Mouse (Mus musculus) stomach, postnatal 0 days (tissue): ENCODE data around the gene Syne3. TPM values are rescaled to one million over a fixed set of nuclear protein-coding genes. Genes with fewer than 3 reads are reported as not detected.

Experiments
- ATAC-seq: fragments of 200-750 bp; cut with Nextera tagmentation; 2 replicates; pipeline ENCODE4 v1.8.0; 2017; ENCODE audit not compliant: low FRiP score, low TSS enrichment
- DNase-seq: peaks from one replicate; pipeline ENCODE4 v3.0.0-alpha.2; 2016; ENCODE audit warnings: low spot score
- H3K27ac ChIP-seq: fragments of 300-500 bp; sonication (generic); replicated peaks from 2 replicates; pipeline ENCODE4 v1.5.1; 2014; ENCODE audit warnings: mild to moderate bottlenecking, control low read depth
- H3K27me3 ChIP-seq: fragments of 300-500 bp; sonication (generic); 2 replicates; pipeline ENCODE4 v1.6.1; 2014; ENCODE audit warnings: low read length; ENCODE audit not compliant: control insufficient read depth, insufficient read depth
- H3K36me3 ChIP-seq: fragments of 300-500 bp; sonication (generic); 2 replicates; pipeline ENCODE4 v1.6.1; 2014; ENCODE audit warnings: low read length, mixed read lengths; ENCODE audit not compliant: control insufficient read depth, insufficient read depth
- H3K4me1 ChIP-seq: fragments of 300-500 bp; sonication (generic); replicated peaks from 2 replicates; pipeline ENCODE4 v1.6.1; 2014; ENCODE audit warnings: antibody characterized with exemption; ENCODE audit not compliant: control insufficient read depth, insufficient read depth
- H3K4me2 ChIP-seq: fragments of 300-500 bp; sonication (generic); replicated peaks from 2 replicates; pipeline ENCODE4 v1.6.1; 2014; ENCODE audit warnings: low read depth, mild to moderate bottlenecking, control low read depth, moderate library complexity
- H3K4me3 ChIP-seq: fragments of 300-500 bp; sonication (generic); 2 replicates; pipeline ENCODE4 v1.5.1; 2014; ENCODE audit warnings: low read depth, low read length, control low read depth
- H3K9ac ChIP-seq: fragments of 300-500 bp; sonication (generic); 2 replicates; pipeline ENCODE4 v1.6.1; 2014; ENCODE audit warnings: mild to moderate bottlenecking, low read length, control low read depth, mixed read lengths
- H3K9me3 ChIP-seq: fragments of 300-500 bp; sonication (generic); 2 replicates; pipeline ENCODE4 v1.6.1; 2016; ENCODE audit warnings: low read length; ENCODE audit not compliant: control insufficient read depth
- CTCF ChIP-seq: IDR thresholded peaks from 2 replicates; pipeline ENCODE4 v1.5.1; 2016; ENCODE audit warnings: antibody characterized with exemption, low read depth, mild to moderate bottlenecking, moderate library complexity
- EP300 ChIP-seq: optimal IDR thresholded peaks from 2 replicates; pipeline ENCODE3; 2016; ENCODE audit warnings: antibody characterized with exemption
- WGBS: fragments of 180-500 bp; shearing (Covaris S2); extraction: QIAGEN DNeasy Blood & Tissue Kit; methylation state at CpG from one replicate; pipeline ENCODE4 v1.1.7; 2014; 5-methylcytosine and 5-hydroxymethylcytosine counted together
- polyA plus RNA-seq: library from polyadenylated mRNA; unstranded; fragments of >200 nt; fragmentation: Nextera tagmentation; extraction: Ambion mirVana; gene quantifications from 2 replicates; pipeline ENCODE4 v1.2.1, GENCODE M21; 2015

Gene Syne3
- polyA plus RNA-seq = 0.62 and 0.72 TPM in 2 replicates

GRCm38 (mm10) chr12:105009370-105010212, at the start of gene Syne3:
Syne3 (minus strand) TSS chr12:105009809.
- H3K4me2 ChIP-seq = peak within 1 kb of the TSS; percentile 87
- under 1% methylated on average over 61 of the region's 66 CpGs for WGBS

GRCm38 (mm10) chr12:105055308-105055707, 45.7 kb upstream of the Syne3 start:
- no peaks in the 10 kb centered on the region for H3K36me3 ChIP-seq
- no peak overlapping the region for H3K9ac ChIP-seq
- no peak for DNase-seq
- no peak overlapping the region for H3K4me2 ChIP-seq
- H3K27ac ChIP-seq = no peak overlapping the region
- H3K4me1 ChIP-seq = no peaks in the 10 kb centered on the region
- TF ChIP-seq EP300 (no peak), CTCF (no peak)
- WGBS = 76% methylated on average over 6 of the region's 6 CpGs
- no peak for ATAC-seq
- no peaks in the 10 kb centered on the region for H3K27me3 ChIP-seq
- H3K9me3 ChIP-seq = no peaks in the 10 kb centered on the region
- H3K4me3 ChIP-seq = no peak overlapping the region

More at GRCm38 (mm10) chr12:105009370-105010212, at the start of gene Syne3:
- TF ChIP-seq CTCF (no peak; the same call in 1 of the 2 replicates), EP300 (no peak)
- H3K4me3 ChIP-seq = peak within 1 kb of the TSS; percentile 68
- peaks cover 2% of the 10 kb centered on the region; the same call in 1 of the 2 replicates for H3K27me3 ChIP-seq
- H3K9me3 ChIP-seq = no peaks in the 10 kb centered on the region
- no peaks in the 10 kb centered on the region for H3K36me3 ChIP-seq
- H3K9ac ChIP-seq = peak within 1 kb of the TSS; percentile 64
- peaks cover 3% of the 10 kb centered on the region; the same call in 1 of the 2 replicates for H3K4me1 ChIP-seq
- H3K27ac ChIP-seq = peak within 1 kb of the TSS; percentile 58; the same call in 1 of the 2 replicates
- DNase-seq (peak; percentile 77), ATAC-seq (peak; percentile 83)

- TF ChIP-seq CTCF = no peak
- TF ChIP-seq EP300 = no peak
- no peak for DNase-seq
- H3K27me3 ChIP-seq = no peaks in the 10 kb centered on the region
- no peak overlapping the region for H3K9ac ChIP-seq
- 93% methylated on average over 15 of the region's 15 CpGs for WGBS
- no peak overlapping the region for H3K4me3 ChIP-seq
- H3K9me3 ChIP-seq = no peaks in the 10 kb centered on the region
- H3K4me1 ChIP-seq = no peaks in the 10 kb centered on the region
- no peak overlapping the region for H3K27ac ChIP-seq
- H3K4me2 ChIP-seq = no peak overlapping the region
- no peak for ATAC-seq
- no peaks in the 10 kb centered on the region for H3K36me3 ChIP-seq
Observed at GRCm38 (mm10) chr12:105054041-105054440, 44.4 kb upstream of the Syne3 start.

- ATAC-seq = no peak
- Histone ChIP-seq H3K36me3 (no peaks in the 10 kb centered on the region), H3K4me2 (no peak overlapping the region), H3K4me1 (no peaks in the 10 kb centered on the region), H3K27me3 (no peaks in the 10 kb centered on the region), H3K9me3 (no peaks in the 10 kb centered on the region), H3K27ac (no peak overlapping the region), H3K4me3 (no peak overlapping the region), H3K9ac (no peak overlapping the region)
- TF ChIP-seq EP300 (no peak), CTCF (peak; percentile 79)
- 11% methylated on average over 4 of the region's 4 CpGs for WGBS
- peak; percentile 69 for DNase-seq
Observed at GRCm38 (mm10) chr12:105050898-105051297, 41.3 kb upstream of the Syne3 start.

GRCm38 (mm10) chr12:105049813-105050212, 40.2 kb upstream of the Syne3 start:
- no peak overlapping the region for H3K27ac ChIP-seq
- TF ChIP-seq EP300 = no peak
- no peaks in the 10 kb centered on the region for H3K9me3 ChIP-seq
- H3K4me3 ChIP-seq = no peak overlapping the region
- ATAC-seq (no peak), DNase-seq (no peak)
- H3K27me3 ChIP-seq = no peaks in the 10 kb centered on the region
- WGBS = 79% methylated on average over 12 of the region's 12 CpGs
- H3K9ac ChIP-seq = no peak overlapping the region
- no peaks in the 10 kb centered on the region for H3K36me3 ChIP-seq
- no peak overlapping the region for H3K4me2 ChIP-seq
- no peaks in the 10 kb centered on the region for H3K4me1 ChIP-seq

- WGBS = 71% methylated on average over 17 of the region's 17 CpGs
- ATAC-seq = no peak
- no peaks in the 10 kb centered on the region for H3K36me3 ChIP-seq
- no peak overlapping the region for H3K9ac ChIP-seq
- H3K4me1 ChIP-seq = no peaks in the 10 kb centered on the region
- H3K9me3 ChIP-seq = no peaks in the 10 kb centered on the region
- H3K4me3 ChIP-seq = no peak overlapping the region
- TF ChIP-seq CTCF = no peak
- TF ChIP-seq EP300 = no peak
- no peak for DNase-seq
- no peaks in the 10 kb centered on the region for H3K27me3 ChIP-seq
- no peak overlapping the region for H3K27ac ChIP-seq
- no peak overlapping the region for H3K4me2 ChIP-seq
Observed at GRCm38 (mm10) chr12:105048301-105048863, 38.8 kb upstream of the Syne3 start.
